Mouse (Mus musculus) left cerebral cortex, postnatal 4 days (tissue): ENCODE measurements at regions not wholly inside any gene's neighbourhood (a gene's known extent, or its start where the extent isn't known, plus 50 kb on each side); places are given as distances from the start of the nearest gene placed in this dataset.

Experiments used
- DNase-seq: peaks from one replicate; pipeline ENCODE4 v3.0.0-alpha.2; 2022
- intact Hi-C: fragments of 180-260 bp; cut with DNase I; formaldehyde crosslinking; loops from one replicate; pipeline ENCODE4 v1.15.1; 2025

GRCm38 (mm10) chr2:160256251-160256650 is 77.7 kb downstream of the Gm826 start:
- no peak for DNase-seq
- intact Hi-C loops: no loop called here

GRCm38 (mm10) chr2:160250228-160250627 is 83.7 kb downstream of the Gm826 start:
- intact Hi-C loops: no loop called here
- DNase-seq: no peak

GRCm38 (mm10) chr2:160249104-160250093 is 84.6 kb downstream of the Gm826 start:
- peak; percentile 67 for DNase-seq
- intact Hi-C loops: no loop called here

GRCm38 (mm10) chr2:160247286-160247685 is 86.7 kb downstream of the Gm826 start:
- DNase-seq: no peak
- intact Hi-C loops: no loop called here

GRCm38 (mm10) chr2:160246356-160246755 is 87.6 kb downstream of the Gm826 start:
- intact Hi-C loops: no loop called here
- DNase-seq: no peak

- no peak for DNase-seq
- intact Hi-C loops: no loop called here
These were observed 89.1 kb downstream of the Gm826 start for GRCm38 (mm10) chr2:160244866-160245265.

- no peak for DNase-seq
- intact Hi-C loops: no loop called here
These were observed 93.2 kb downstream of the Gm826 start for GRCm38 (mm10) chr2:160240531-160241379.

- DNase-seq: no peak
- intact Hi-C loops: no loop called here
These were observed 96.4 kb downstream of the Gm826 start for GRCm38 (mm10) chr2:160237436-160238104.

GRCm38 (mm10) chr2:160236806-160237205 is 97.2 kb downstream of the Gm826 start:
- no peak for DNase-seq
- intact Hi-C loops: no loop called here

GRCm38 (mm10) chr2:160230786-160231185 is 103.2 kb downstream of the Gm826 start:
- DNase-seq: no peak
- intact Hi-C loops: no loop called here

- intact Hi-C loops: no loop called here
- peak; percentile 69 for DNase-seq
These were observed 105.5 kb downstream of the Gm826 start for GRCm38 (mm10) chr2:160228331-160229035.

- no peak for DNase-seq
- intact Hi-C loops: no loop called here
These were observed 108.5 kb downstream of the Gm826 start for GRCm38 (mm10) chr2:160225450-160225849.

- intact Hi-C loops: no loop called here
- DNase-seq: no peak
These were observed 110.6 kb downstream of the Gm826 start for GRCm38 (mm10) chr2:160223366-160223765.

GRCm38 (mm10) chr2:160221772-160222171 is 112.2 kb downstream of the Gm826 start:
- intact Hi-C loops: no loop called here
- DNase-seq: no peak

- intact Hi-C loops: no loop called here
- no peak for DNase-seq
These were observed 113.4 kb downstream of the Gm826 start for GRCm38 (mm10) chr2:160220562-160221021.

GRCm38 (mm10) chr2:160214032-160214812 is 119.7 kb downstream of the Gm826 start:
- intact Hi-C loops: no loop called here
- no peak for DNase-seq

- DNase-seq: no peak
- intact Hi-C loops: no loop called here
These were observed 123.5 kb downstream of the Gm826 start for GRCm38 (mm10) chr2:160210507-160210906.

GRCm38 (mm10) chr2:160209589-160210264 is 124.2 kb downstream of the Gm826 start:
- intact Hi-C loops: no loop called here
- no peak for DNase-seq

- intact Hi-C loops: no loop called here
- no peak for DNase-seq
These were observed 125.7 kb downstream of the Gm826 start for GRCm38 (mm10) chr2:160208295-160208694.
